Mouse (Mus musculus): Measurements from ENCODE around the gene Plce1. TPM values are rescaled to one million over a fixed set of nuclear protein-coding genes. Genes with fewer than 3 reads are reported as not detected.

Gene Plce1
- polyA plus RNA-seq, 2 experiments: 0.21 to 0.50 TPM

DNA sequence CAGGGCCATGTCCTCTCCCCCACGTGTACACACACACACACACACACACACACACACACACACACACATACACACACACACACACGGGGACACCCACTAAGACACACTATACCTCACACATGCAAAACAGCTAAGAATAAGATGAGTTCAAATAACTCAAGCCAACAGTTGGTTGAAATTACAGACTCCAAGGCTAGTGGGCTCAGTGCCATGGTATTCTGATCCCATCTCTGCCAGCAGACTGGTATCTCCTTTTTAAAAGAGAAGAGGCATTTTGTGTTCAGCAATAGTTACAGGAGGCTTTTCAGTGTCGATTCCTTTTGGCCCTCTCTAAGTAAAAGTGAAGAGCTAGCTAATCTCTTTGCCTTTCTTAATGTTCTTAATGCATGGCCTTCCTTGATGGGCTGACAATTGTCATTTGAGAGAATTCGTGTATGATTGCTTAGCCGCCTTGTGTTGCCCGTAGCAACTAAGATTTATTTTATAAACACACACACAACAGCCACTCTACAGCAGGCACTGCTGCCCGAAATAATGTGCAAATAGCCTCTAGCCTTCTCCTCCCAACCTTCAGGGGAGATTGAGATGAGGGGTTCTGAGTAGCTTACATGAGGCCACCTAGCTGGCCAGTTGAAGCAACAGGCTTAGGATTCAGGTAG is 111.8 kb downstream of the Plce1 start:
- no peak overlapping the region for H3K27ac ChIP-seq
- H3K27me3 ChIP-seq (ENCODE audit: control insufficient read depth, insufficient read depth, low read length): no peaks in the 10 kb centered on the region
- H3K4me2 ChIP-seq (ENCODE audit: low read depth): no peak overlapping the region
- H3K4me1 ChIP-seq (replicated peaks; ENCODE audit: control insufficient read depth in 2 of 2, insufficient read depth in 2 of 2, low read length in 1 of 2): no peaks in the 10 kb centered on the region; a peak in 1 of 4 replicates
- no peaks in the 10 kb centered on the region for H3K9me3 ChIP-seq (ENCODE audit: control insufficient read depth, low read length)
- TF ChIP-seq EP300 (IDR thresholded peaks at IDR 0.05; ENCODE audit: low read depth) (no peak), CTCF (IDR thresholded peaks at IDR 0.05; ENCODE audit: low read depth) (no peak)
- whole genome bisulfite sequencing (ENCODE audit: insufficient replicate concordance): 57% methylated on average over 7 of the region's 7 CpGs
- no peak overlapping the region for H3K9ac ChIP-seq (replicated peaks)
- H3K4me3 ChIP-seq (ENCODE audit: insufficient read depth in 1 of 2, low read depth in 2 of 2, low read length in 2 of 2): no peak overlapping the region
- H3K36me3 ChIP-seq (replicated peaks; ENCODE audit: control insufficient read depth, insufficient read depth, low read depth): no peaks in the 10 kb centered on the region
- no peak for DNase-seq (ENCODE audit: low read depth in 3 of 3, low spot score in 3 of 3)
- no peak for ATAC-seq (ENCODE audit: insufficient read depth)

DNA sequence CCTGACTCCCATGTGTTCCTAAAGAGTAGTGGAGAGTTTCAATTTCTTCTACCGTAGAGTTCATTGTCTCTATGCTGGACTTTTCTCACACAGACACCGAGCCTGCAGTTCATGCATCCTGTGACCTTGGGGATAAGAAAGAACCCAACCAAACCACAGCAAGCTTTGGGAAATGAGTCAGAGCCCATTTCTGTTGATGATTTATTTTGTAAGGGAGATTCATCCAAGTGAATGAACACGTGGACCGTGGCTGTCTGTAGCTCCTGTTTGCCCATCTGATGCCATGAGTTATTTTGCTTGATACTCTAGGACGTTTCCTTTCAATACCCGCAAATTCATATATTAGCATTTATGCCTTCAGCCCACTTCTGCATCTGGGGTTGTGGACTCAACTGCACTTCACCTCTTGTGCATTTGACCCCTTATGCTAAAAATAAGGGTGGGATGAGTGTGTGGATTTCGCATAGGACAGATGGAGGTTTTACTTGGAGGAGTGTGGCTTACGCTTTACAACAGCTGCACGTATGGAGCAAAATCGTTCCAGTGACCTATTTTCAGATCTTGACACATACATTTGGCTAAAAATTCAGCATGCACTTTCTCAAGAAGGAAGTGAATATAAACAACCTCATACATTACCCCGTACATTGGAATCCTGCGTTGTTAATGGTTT is 112.5 kb downstream of the Plce1 start:
- Histone ChIP-seq H3K9me3 (ENCODE audit: control insufficient read depth, low read length) (no peaks in the 10 kb centered on the region), H3K9ac (replicated peaks) (no peak overlapping the region), H3K4me3 (ENCODE audit: insufficient read depth in 1 of 2, low read depth in 2 of 2, low read length in 2 of 2) (no peak overlapping the region), H3K36me3 (replicated peaks; ENCODE audit: control insufficient read depth, insufficient read depth, low read depth) (no peaks in the 10 kb centered on the region), H3K4me2 (ENCODE audit: low read depth) (no peak overlapping the region), H3K27me3 (ENCODE audit: control insufficient read depth, insufficient read depth, low read length) (no peaks in the 10 kb centered on the region), H3K27ac (no peak overlapping the region), H3K4me1 (replicated peaks; ENCODE audit: control insufficient read depth in 2 of 2, insufficient read depth in 2 of 2, low read length in 1 of 2) (no peaks in the 10 kb centered on the region; a peak in 1 of 4 replicates)
- WGBS (ENCODE audit: insufficient replicate concordance): 61% methylated on average over 12 of the region's 12 CpGs
- DNase-seq (ENCODE audit: low read depth in 3 of 3, low spot score in 3 of 3): no peak
- TF ChIP-seq EP300 (IDR thresholded peaks at IDR 0.05; ENCODE audit: low read depth) (no peak), CTCF (IDR thresholded peaks at IDR 0.05; ENCODE audit: low read depth) (no peak)
- no peak for ATAC-seq (ENCODE audit: insufficient read depth)

DNA sequence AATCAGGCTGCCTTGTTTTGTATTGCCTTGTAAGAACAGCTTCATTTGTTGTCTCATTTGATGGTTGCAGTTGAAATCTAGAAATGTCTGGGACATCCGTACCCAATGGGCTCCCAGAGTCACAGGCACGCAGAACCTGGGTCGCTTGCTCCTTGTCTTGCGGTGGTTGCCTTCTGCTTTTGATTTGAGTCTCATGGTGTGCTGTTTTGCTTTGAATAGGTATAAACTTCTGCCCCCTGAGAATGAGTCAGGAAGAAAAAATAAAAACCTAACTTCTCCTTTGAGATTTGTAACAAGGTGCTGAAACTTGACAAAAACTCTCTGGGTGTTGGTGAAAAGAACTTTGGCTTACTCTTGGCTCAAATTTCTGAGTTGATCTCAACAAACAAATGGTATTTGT is 115.2 kb downstream of the Plce1 start:
- no peak for DNase-seq (ENCODE audit: low read depth in 3 of 3, low spot score in 3 of 3)
- H3K4me3 ChIP-seq (ENCODE audit: insufficient read depth in 1 of 2, low read depth in 2 of 2, low read length in 2 of 2): no peak overlapping the region
- no peak overlapping the region for H3K4me2 ChIP-seq (ENCODE audit: low read depth)
- H3K4me1 ChIP-seq (replicated peaks; ENCODE audit: control insufficient read depth in 2 of 2, insufficient read depth in 2 of 2, low read length in 1 of 2): no peaks in the 10 kb centered on the region; a peak in 1 of 4 replicates
- ATAC-seq (ENCODE audit: insufficient read depth): no peak
- WGBS (ENCODE audit: insufficient replicate concordance): 85% methylated on average over 4 of the region's 4 CpGs
- H3K9ac ChIP-seq (replicated peaks): no peak overlapping the region
- no peak for TF ChIP-seq CTCF (IDR thresholded peaks at IDR 0.05; ENCODE audit: low read depth)
- TF ChIP-seq EP300 (IDR thresholded peaks at IDR 0.05; ENCODE audit: low read depth): no peak
- H3K9me3 ChIP-seq (ENCODE audit: control insufficient read depth, low read length): no peaks in the 10 kb centered on the region
- no peaks in the 10 kb centered on the region for H3K27me3 ChIP-seq (ENCODE audit: control insufficient read depth, insufficient read depth, low read length)
- H3K36me3 ChIP-seq (replicated peaks; ENCODE audit: control insufficient read depth, insufficient read depth, low read depth): no peaks in the 10 kb centered on the region
- no peak overlapping the region for H3K27ac ChIP-seq

DNA sequence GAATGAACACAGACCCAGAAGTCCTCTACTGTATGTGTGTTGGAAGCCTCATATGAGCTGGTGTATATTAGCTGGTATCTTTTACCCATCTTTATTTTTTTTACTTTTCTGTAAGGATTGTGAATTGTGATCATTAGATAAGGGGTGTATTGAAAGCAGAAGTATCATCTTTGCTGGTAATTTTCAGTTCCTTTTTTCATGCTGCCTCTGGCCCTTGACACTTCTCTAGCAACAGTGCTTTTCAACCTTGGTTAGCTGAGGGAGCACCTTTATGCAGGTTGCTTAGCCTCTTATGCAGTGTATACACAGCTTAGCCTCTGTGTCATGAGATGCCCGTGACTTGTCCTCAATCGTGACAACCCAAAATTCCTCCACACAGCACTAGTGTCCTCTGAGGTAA is 116.5 kb downstream of the Plce1 start:
- DNase-seq (ENCODE audit: low read depth in 3 of 3, low spot score in 3 of 3) (no peak), ATAC-seq (ENCODE audit: insufficient read depth) (no peak)
- Histone ChIP-seq H3K36me3 (replicated peaks; ENCODE audit: control insufficient read depth, insufficient read depth, low read depth) (no peaks in the 10 kb centered on the region), H3K9me3 (ENCODE audit: control insufficient read depth, low read length) (no peaks in the 10 kb centered on the region), H3K4me3 (ENCODE audit: insufficient read depth in 1 of 2, low read depth in 2 of 2, low read length in 2 of 2) (no peak overlapping the region), H3K27me3 (ENCODE audit: control insufficient read depth, insufficient read depth, low read length) (no peaks in the 10 kb centered on the region), H3K27ac (no peak overlapping the region), H3K9ac (replicated peaks) (no peak overlapping the region), H3K4me2 (ENCODE audit: low read depth) (no peak overlapping the region), H3K4me1 (replicated peaks; ENCODE audit: control insufficient read depth in 2 of 2, insufficient read depth in 2 of 2, low read length in 1 of 2) (no peaks in the 10 kb centered on the region; a peak in 1 of 4 replicates)
- 56% methylated on average over 2 of the region's 2 CpGs for WGBS (ENCODE audit: insufficient replicate concordance)
- TF ChIP-seq EP300 (IDR thresholded peaks at IDR 0.05; ENCODE audit: low read depth): no peak
- TF ChIP-seq CTCF (IDR thresholded peaks at IDR 0.05; ENCODE audit: low read depth): no peak

DNA sequence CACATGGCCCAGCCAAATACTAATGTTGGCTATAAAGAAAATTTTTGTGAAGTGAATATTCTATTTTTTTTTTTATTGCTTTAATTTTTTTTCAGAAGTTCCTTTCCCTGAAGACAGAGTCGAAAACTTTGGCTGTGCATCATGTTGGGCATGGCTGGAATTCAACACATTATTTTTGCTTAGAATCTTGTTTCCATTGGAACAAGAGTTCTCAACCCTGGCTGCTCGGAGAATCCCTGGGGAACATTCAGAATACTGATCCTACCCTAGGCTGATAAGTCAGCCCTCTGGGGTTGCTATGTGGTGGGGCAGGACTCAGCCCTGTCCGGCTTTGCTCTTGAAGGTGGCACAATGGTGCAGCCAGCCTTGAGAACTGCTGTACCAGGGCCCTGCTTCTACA is 118.1 kb downstream of the Plce1 start:
- Histone ChIP-seq H3K4me1 (replicated peaks; ENCODE audit: control insufficient read depth in 2 of 2, insufficient read depth in 2 of 2, low read length in 1 of 2) (no peaks in the 10 kb centered on the region), H3K9ac (replicated peaks) (no peak overlapping the region), H3K27me3 (ENCODE audit: control insufficient read depth, insufficient read depth, low read length) (no peaks in the 10 kb centered on the region), H3K4me3 (ENCODE audit: insufficient read depth in 1 of 2, low read depth in 2 of 2, low read length in 2 of 2) (no peak overlapping the region), H3K36me3 (replicated peaks; ENCODE audit: control insufficient read depth, insufficient read depth, low read depth) (no peaks in the 10 kb centered on the region), H3K4me2 (ENCODE audit: low read depth) (no peak overlapping the region), H3K27ac (no peak overlapping the region), H3K9me3 (ENCODE audit: control insufficient read depth, low read length) (no peaks in the 10 kb centered on the region)
- WGBS (ENCODE audit: insufficient replicate concordance): 57% methylated on average over 3 of the region's 3 CpGs
- ATAC-seq (ENCODE audit: insufficient read depth) (no peak), DNase-seq (ENCODE audit: low read depth in 3 of 3, low spot score in 3 of 3) (no peak)
- TF ChIP-seq EP300 (IDR thresholded peaks at IDR 0.05; ENCODE audit: low read depth) (no peak), CTCF (IDR thresholded peaks at IDR 0.05; ENCODE audit: low read depth) (no peak)

Data from liver, embryonic 14.5 days (tissue).